Mouse (Mus musculus): ENCODE results near the gene Sypl2. TPM values are rescaled to one million over a fixed set of nuclear protein-coding genes. Genes with fewer than 3 reads are reported as not detected.

The Sypl2 gene
- polyA plus RNA-seq, 1 experiment from 2014 or later = 0.28 TPM

DNA sequence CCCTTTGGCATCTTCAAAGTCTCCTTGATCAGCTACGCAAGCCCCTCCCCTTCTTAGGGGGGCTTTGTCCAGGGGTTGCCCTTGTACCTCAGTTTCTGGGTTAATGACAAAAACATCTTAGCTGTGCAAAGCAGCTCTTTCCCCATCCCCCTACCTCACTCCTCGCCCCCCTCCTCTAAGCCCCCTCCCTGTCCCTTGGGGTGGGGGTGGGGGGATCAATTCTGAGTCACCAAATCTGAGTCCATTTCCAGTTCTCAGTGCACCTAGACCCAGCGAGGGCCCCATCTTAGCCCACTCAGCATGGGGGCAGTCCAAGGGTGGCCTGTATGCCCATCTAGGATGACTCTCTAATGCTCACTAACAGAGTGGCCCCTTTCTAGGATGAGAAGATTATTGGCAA is 17.4 kb downstream of the Sypl2 start:
- Histone ChIP-seq H3K27ac (ENCODE audit: low read length) (no peak overlapping the region), H3K27me3 (replicated peaks; ENCODE audit: control insufficient read depth, insufficient read depth, low read length) (no peaks in the 10 kb centered on the region), H3K4me1 (ENCODE audit: control insufficient read depth, insufficient read depth, low read length) (peaks cover 18% of the 10 kb centered on the region), H3K4me2 (ENCODE audit: low read depth, low read length) (peak overlapping the region; percentile 80), H3K4me3 (ENCODE audit: low read length) (peak overlapping the region; percentile 65), H3K36me3 (ENCODE audit: control insufficient read depth, insufficient read depth, low read length) (peaks cover 11% of the 10 kb centered on the region; the same call in 1 of the 2 replicates), H3K9me3 (ENCODE audit: control insufficient read depth, low read length) (no peaks in the 10 kb centered on the region), H3K9ac (ENCODE audit: low read depth, low read length) (peak overlapping the region; percentile 78)
- no peak for ATAC-seq
- WGBS = 65% methylated on average over 3 of the region's 3 CpGs

- Histone ChIP-seq H3K9me3 (ENCODE audit: control insufficient read depth, low read length) (no peaks in the 10 kb centered on the region), H3K9ac (ENCODE audit: low read depth, low read length) (no peak overlapping the region), H3K4me1 (ENCODE audit: control insufficient read depth, insufficient read depth, low read length) (peaks cover 18% of the 10 kb centered on the region), H3K36me3 (ENCODE audit: control insufficient read depth, insufficient read depth, low read length) (peaks cover 18% of the 10 kb centered on the region), H3K4me3 (ENCODE audit: low read length) (no peak overlapping the region), H3K27ac (ENCODE audit: low read length) (no peak overlapping the region), H3K27me3 (replicated peaks; ENCODE audit: control insufficient read depth, insufficient read depth, low read length) (no peaks in the 10 kb centered on the region), H3K4me2 (ENCODE audit: low read depth, low read length) (no peak overlapping the region)
- WGBS = 72% methylated on average over 15 of the region's 15 CpGs
- no peak for ATAC-seq
Observed at GRCm38 (mm10) chr3:108206731-108207375, 19.6 kb downstream of the Sypl2 start.

- H3K36me3 ChIP-seq (ENCODE audit: control insufficient read depth, insufficient read depth, low read length) = peaks cover 18% of the 10 kb centered on the region
- no peak overlapping the region for H3K4me2 ChIP-seq (ENCODE audit: low read depth, low read length)
Observed at GRCm38 (mm10) chr3:108205601-108206000, 20.8 kb downstream of the Sypl2 start.

DNA sequence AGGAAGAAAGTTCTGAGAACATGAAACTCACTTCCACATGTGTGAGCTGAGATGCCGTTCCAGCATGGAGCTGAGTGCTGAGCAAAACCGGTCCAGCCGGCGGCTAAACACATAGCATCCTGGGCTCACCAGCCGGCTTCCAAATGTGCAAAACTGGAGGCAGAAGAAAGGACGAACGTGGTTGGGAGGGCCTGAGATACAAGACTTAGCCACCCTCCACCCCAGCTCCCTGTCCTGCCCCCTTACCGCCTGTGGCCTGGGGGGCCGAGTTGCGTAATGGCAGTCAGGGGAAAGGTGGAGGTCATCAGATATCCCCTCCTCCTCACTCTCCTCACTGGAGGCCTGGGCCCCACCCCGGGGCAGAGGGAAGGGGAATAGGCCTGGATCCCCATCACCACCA is 22.0 kb downstream of the Sypl2 start:
- Histone ChIP-seq H3K36me3 (ENCODE audit: control insufficient read depth, insufficient read depth, low read length) (peaks cover 18% of the 10 kb centered on the region), H3K4me2 (ENCODE audit: low read depth, low read length) (no peak overlapping the region), H3K9ac (ENCODE audit: low read depth, low read length) (no peak overlapping the region), H3K9me3 (ENCODE audit: control insufficient read depth, low read length) (no peaks in the 10 kb centered on the region), H3K4me3 (ENCODE audit: low read length) (no peak overlapping the region), H3K27me3 (replicated peaks; ENCODE audit: control insufficient read depth, insufficient read depth, low read length) (no peaks in the 10 kb centered on the region), H3K4me1 (ENCODE audit: control insufficient read depth, insufficient read depth, low read length) (peaks cover 25% of the 10 kb centered on the region), H3K27ac (ENCODE audit: low read length) (no peak overlapping the region)
- 86% methylated on average over 11 of the region's 11 CpGs for WGBS
- no peak for ATAC-seq

More at GRCm38 (mm10) chr3:108205601-108206000, 20.8 kb downstream of the Sypl2 start:
- no peak for ATAC-seq
- Histone ChIP-seq H3K4me1 (ENCODE audit: control insufficient read depth, insufficient read depth, low read length) (peaks cover 27% of the 10 kb centered on the region), H3K27ac (ENCODE audit: low read length) (no peak overlapping the region), H3K9me3 (ENCODE audit: control insufficient read depth, low read length) (no peaks in the 10 kb centered on the region), H3K27me3 (replicated peaks; ENCODE audit: control insufficient read depth, insufficient read depth, low read length) (no peaks in the 10 kb centered on the region), H3K4me3 (ENCODE audit: low read length) (no peak overlapping the region), H3K9ac (ENCODE audit: low read depth, low read length) (no peak overlapping the region)
- 93% methylated on average over 8 of the region's 8 CpGs for WGBS

- ATAC-seq = no peak
- H3K4me1 ChIP-seq (ENCODE audit: control insufficient read depth, insufficient read depth, low read length) = peaks cover 18% of the 10 kb centered on the region
- H3K36me3 ChIP-seq (ENCODE audit: control insufficient read depth, insufficient read depth, low read length) = peaks cover 18% of the 10 kb centered on the region
- no peak overlapping the region for H3K4me3 ChIP-seq (ENCODE audit: low read length)
- H3K9ac ChIP-seq (ENCODE audit: low read depth, low read length) = no peak overlapping the region
- WGBS = 82% methylated on average over 11 of the region's 11 CpGs
- H3K4me2 ChIP-seq (ENCODE audit: low read depth, low read length) = no peak overlapping the region
- no peak overlapping the region for H3K27ac ChIP-seq (ENCODE audit: low read length)
- H3K27me3 ChIP-seq (replicated peaks; ENCODE audit: control insufficient read depth, insufficient read depth, low read length) = no peaks in the 10 kb centered on the region
- no peaks in the 10 kb centered on the region for H3K9me3 ChIP-seq (ENCODE audit: control insufficient read depth, low read length)
Observed at GRCm38 (mm10) chr3:108203621-108204325, 22.7 kb downstream of the Sypl2 start.

DNA sequence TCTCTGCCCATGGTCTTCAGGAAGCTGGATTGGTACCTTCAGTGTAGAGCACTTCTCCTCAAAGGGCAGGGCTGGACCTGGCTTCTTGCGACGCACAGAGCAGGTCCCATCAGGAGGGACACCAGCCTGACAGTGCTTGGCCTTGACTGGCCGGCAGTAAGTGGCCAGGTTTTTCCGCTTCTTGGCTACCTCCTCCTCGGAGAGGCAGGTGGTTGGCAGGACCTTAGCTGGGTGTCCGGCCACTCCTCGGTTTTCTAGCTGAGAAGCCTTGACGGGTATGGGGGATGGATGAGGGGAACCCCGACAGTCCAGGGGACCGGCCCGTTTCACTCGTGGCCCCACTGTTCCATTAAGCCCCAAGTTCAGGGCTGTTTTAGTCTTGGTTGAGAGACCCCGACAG is 23.2 kb downstream of the Sypl2 start:
- no peaks in the 10 kb centered on the region for H3K27me3 ChIP-seq (replicated peaks; ENCODE audit: control insufficient read depth, insufficient read depth, low read length)
- H3K9me3 ChIP-seq (ENCODE audit: control insufficient read depth, low read length) = no peaks in the 10 kb centered on the region
- H3K4me1 ChIP-seq (ENCODE audit: control insufficient read depth, insufficient read depth, low read length) = peaks cover 18% of the 10 kb centered on the region
- no peak for ATAC-seq
- H3K4me2 ChIP-seq (ENCODE audit: low read depth, low read length) = no peak overlapping the region
- H3K36me3 ChIP-seq (ENCODE audit: control insufficient read depth, insufficient read depth, low read length) = peaks cover 18% of the 10 kb centered on the region
- H3K4me3 ChIP-seq (ENCODE audit: low read length) = no peak overlapping the region
- 93% methylated on average over 13 of the region's 13 CpGs for WGBS
- H3K9ac ChIP-seq (ENCODE audit: low read depth, low read length) = no peak overlapping the region
- H3K27ac ChIP-seq (ENCODE audit: low read length) = no peak overlapping the region

GRCm38 (mm10) chr3:108202506-108202905 is 23.9 kb downstream of the Sypl2 start:
- Histone ChIP-seq H3K4me1 (ENCODE audit: control insufficient read depth, insufficient read depth, low read length) (peaks cover 18% of the 10 kb centered on the region), H3K27me3 (replicated peaks; ENCODE audit: control insufficient read depth, insufficient read depth, low read length) (no peaks in the 10 kb centered on the region), H3K27ac (ENCODE audit: low read length) (no peak overlapping the region), H3K4me3 (ENCODE audit: low read length) (no peak overlapping the region), H3K4me2 (ENCODE audit: low read depth, low read length) (no peak overlapping the region), H3K9me3 (ENCODE audit: control insufficient read depth, low read length) (no peaks in the 10 kb centered on the region), H3K9ac (ENCODE audit: low read depth, low read length) (no peak overlapping the region), H3K36me3 (ENCODE audit: control insufficient read depth, insufficient read depth, low read length) (peaks cover 18% of the 10 kb centered on the region)
- ATAC-seq = no peak

GRCm38 (mm10) chr3:108200329-108201323 is 25.8 kb downstream of the Sypl2 start, which contains the start of gene Cyb561d1:
Gene Cyb561d1 (minus strand): TSS chr3:108201212.
- peaks cover 14% of the 10 kb centered on the region for H3K36me3 ChIP-seq (ENCODE audit: control insufficient read depth, insufficient read depth, low read length)
- peaks cover 17% of the 10 kb centered on the region for H3K4me1 ChIP-seq (ENCODE audit: control insufficient read depth, insufficient read depth, low read length)
- ATAC-seq = peak; percentile 96
- WGBS = 2% methylated on average over 44 of the region's 44 CpGs
- peak within 1 kb of the TSS; percentile 93 for H3K27ac ChIP-seq (ENCODE audit: low read length)
- H3K9ac ChIP-seq (ENCODE audit: low read depth, low read length) = peak within 1 kb of the TSS; percentile 81
- peak within 1 kb of the TSS; percentile 53 for H3K4me2 ChIP-seq (ENCODE audit: low read depth, low read length)
- H3K4me3 ChIP-seq (ENCODE audit: low read length) = peak within 1 kb of the TSS; percentile 80
- no peaks in the 10 kb centered on the region for H3K9me3 ChIP-seq (ENCODE audit: control insufficient read depth, low read length)
- no peaks in the 10 kb centered on the region for H3K27me3 ChIP-seq (replicated peaks; ENCODE audit: control insufficient read depth, insufficient read depth, low read length)

GRCm38 (mm10) chr3:108199231-108199630 is 27.2 kb downstream of the Sypl2 start:
- Histone ChIP-seq H3K4me1 (ENCODE audit: control insufficient read depth, insufficient read depth, low read length) (peaks cover 17% of the 10 kb centered on the region), H3K27me3 (replicated peaks; ENCODE audit: control insufficient read depth, insufficient read depth, low read length) (no peaks in the 10 kb centered on the region), H3K27ac (ENCODE audit: low read length) (no peak overlapping the region), H3K4me2 (ENCODE audit: low read depth, low read length) (no peak overlapping the region), H3K4me3 (ENCODE audit: low read length) (no peak overlapping the region), H3K36me3 (ENCODE audit: control insufficient read depth, insufficient read depth, low read length) (peaks cover 7% of the 10 kb centered on the region; the same call in 1 of the 2 replicates), H3K9ac (ENCODE audit: low read depth, low read length) (peak overlapping the region; percentile 81; the same call in 1 of the 2 replicates), H3K9me3 (ENCODE audit: control insufficient read depth, low read length) (no peaks in the 10 kb centered on the region)
- no peak for ATAC-seq
- WGBS = 90% methylated on average over 6 of the region's 6 CpGs
